ENCODE assay signal across 13 mouse cellular contexts in genomic region chr4:88515250-88515649, GRCm38 (mm10). TPM values are rescaled to one million over a fixed set of nuclear protein-coding genes. Genes with fewer than 3 reads are reported as not detected.
A peak's percentile ranks its signal among the peaks of the same experiment; 100 is the strongest.
DNase-seq lines count a peak whose midpoint lies in the region; ATAC-seq lines count a peak whose summit lies in the region.
"Had no signal": no experiment of that assay in that cellular context is flagged by ENCODE, and none has a peak within 500 bp of the region (broad histone marks: within the 10 kb centered on the region; RNA-seq: fewer than 3 reads in every experiment).

No protein-coding gene starts in this region.

- peak overlapping the region; percentile 63 for H3K4me2 ChIP-seq in heart, embryonic 12.5 days
- peak overlapping the region; percentile 51 for H3K4me2 ChIP-seq in lung, embryonic 16.5 days (ENCODE audit: low read depth, low read length)
- 0 out of 2 replicates have a peak overlapping the region, but pooled peaks have one; percentile 26 for H3K4me2 ChIP-seq in intestine, embryonic 15.5 days (replicated peaks)
- H3K4me2 ChIP-seq in stomach, embryonic 16.5 days (ENCODE audit: low read depth, low read length), result peak overlapping the region; percentile 46
- H3K4me2 ChIP-seq: hindbrain, embryonic 14.5 days had no signal

- no peaks in the 10 kb centered on the region for H3K9me3 ChIP-seq in heart, embryonic 12.5 days (replicated peaks)
- H3K9me3 ChIP-seq in lung, embryonic 16.5 days (ENCODE audit: control insufficient read depth, low read length), result no peaks in the 10 kb centered on the region
- no peaks in the 10 kb centered on the region for H3K9me3 ChIP-seq in intestine, embryonic 15.5 days
- H3K9me3 ChIP-seq in stomach, embryonic 16.5 days (replicated peaks; ENCODE audit: control insufficient read depth, low read length), result no peaks in the 10 kb centered on the region

- no peak for ATAC-seq in heart, embryonic 12.5 days (ENCODE audit: insufficient number of reproducible peaks, low FRiP score)
- no peak for ATAC-seq in lung, embryonic 16.5 days (ENCODE audit: low read depth)
- ATAC-seq in intestine, embryonic 15.5 days, result no peak
- ATAC-seq in stomach, embryonic 16.5 days (ENCODE audit: insufficient read depth, low FRiP score), result no peak

- no peak overlapping the region for H3K9ac ChIP-seq in heart, embryonic 12.5 days
- H3K9ac ChIP-seq in lung, embryonic 16.5 days (ENCODE audit: low read length), result no peak overlapping the region
- no peak overlapping the region for H3K9ac ChIP-seq in intestine, embryonic 15.5 days
- H3K9ac ChIP-seq in stomach, embryonic 16.5 days (ENCODE audit: low read length), result no peak overlapping the region
- H3K9ac ChIP-seq: hindbrain, embryonic 14.5 days had no signal

- H3K27me3 ChIP-seq in heart, embryonic 12.5 days (replicated peaks), result no peaks in the 10 kb centered on the region
- H3K27me3 ChIP-seq in lung, embryonic 16.5 days (ENCODE audit: control insufficient read depth, insufficient read depth, low read depth, low read length), result no peaks in the 10 kb centered on the region
- no peaks in the 10 kb centered on the region for H3K27me3 ChIP-seq in intestine, embryonic 15.5 days (replicated peaks)
- no peaks in the 10 kb centered on the region for H3K27me3 ChIP-seq in stomach, embryonic 16.5 days (ENCODE audit: control insufficient read depth, insufficient read depth, low read length)

- intact Hi-C loops in heart, postnatal 14 days (cut with DNase I), result loop anchor here (10.0 kb wide), 1 partner anchor 160 kb away; no protein-coding TSS in a partner anchor

- H3K4me1 ChIP-seq in heart, embryonic 12.5 days (replicated peaks), result peaks cover 27% of the 10 kb centered on the region
- H3K4me1 ChIP-seq in lung, embryonic 16.5 days (replicated peaks; ENCODE audit: control insufficient read depth, insufficient read depth, low read length), result peaks cover 6% of the 10 kb centered on the region
- peaks cover 6% of the 10 kb centered on the region for H3K4me1 ChIP-seq in intestine, embryonic 15.5 days (replicated peaks)
- peaks cover 4% of the 10 kb centered on the region; the same call in 1 of the 2 replicates for H3K4me1 ChIP-seq in stomach, embryonic 16.5 days (ENCODE audit: control insufficient read depth, insufficient read depth, low read length)

- H3K36me3 ChIP-seq in heart, embryonic 12.5 days, result no peaks in the 10 kb centered on the region
- no peaks in the 10 kb centered on the region for H3K36me3 ChIP-seq in lung, embryonic 16.5 days (ENCODE audit: control insufficient read depth, insufficient read depth, low read length)
- H3K36me3 ChIP-seq in intestine, embryonic 15.5 days, result no peaks in the 10 kb centered on the region
- H3K36me3 ChIP-seq in stomach, embryonic 16.5 days (ENCODE audit: control insufficient read depth, insufficient read depth, low read length), result no peaks in the 10 kb centered on the region

- peak overlapping the region; percentile 28; the same call in 1 of the 2 replicates for H3K4me3 ChIP-seq in heart, embryonic 12.5 days
- peak overlapping the region; percentile 23; the same call in 1 of the 2 replicates for H3K4me3 ChIP-seq in lung, embryonic 16.5 days (ENCODE audit: low read length)
- H3K4me3 ChIP-seq in intestine, embryonic 15.5 days (replicated peaks), result no peak overlapping the region
- H3K4me3 ChIP-seq in stomach, embryonic 16.5 days (replicated peaks; ENCODE audit: low read length), result 0 out of 2 replicates have a peak overlapping the region, but pooled peaks have one; percentile 17

- H3K27ac ChIP-seq in heart, embryonic 12.5 days (ENCODE audit: poor library complexity, severe bottlenecking), result peak overlapping the region; percentile 89
- peak overlapping the region; percentile 57; the same call in 1 of the 2 replicates for H3K27ac ChIP-seq in lung, embryonic 16.5 days (ENCODE audit: low read length)
- no peak overlapping the region for H3K27ac ChIP-seq in intestine, embryonic 15.5 days
- H3K27ac ChIP-seq in stomach, embryonic 16.5 days (ENCODE audit: low read length), result no peak overlapping the region; the same call in 1 of the 2 replicates
- H3K27ac ChIP-seq: hindbrain, embryonic 14.5 days had no signal

- 48% methylated on average over 2 of the region's 2 CpGs for WGBS in heart, embryonic 12.5 days
- WGBS in lung, embryonic 16.5 days, result 24% methylated on average over 2 of the region's 2 CpGs
- 52% methylated on average over 2 of the region's 2 CpGs for WGBS in intestine, embryonic 15.5 days
- WGBS in stomach, embryonic 16.5 days, result 40% methylated on average over 2 of the region's 2 CpGs

- DNase-seq in heart, postnatal 14 days, result no peak
- no peak for DNase-seq in lung, postnatal 25 days (ENCODE audit: low spot score)
- no peak for DNase-seq in layer of hippocampus, adult 9-11 months
- no peak for DNase-seq in urinary bladder, postnatal 14 days (ENCODE audit: low spot score)
- DNase-seq: right cerebral cortex, postnatal 25 days had no signal

RNA-seq across cellular contexts. Expression of gene Ifnb1, which starts 7.3 kb away (rescaled TPM):
- not detected in 2 replicates for polyA plus RNA-seq in heart, embryonic 12.5 days (2016; fragmentation: Nextera tagmentation; extraction: Ambion mirVana)
- total RNA-seq in heart, postnatal 14 days (2021), result not detected
- polyA plus RNA-seq in lung, embryonic 16.5 days (2015; fragmentation: Nextera tagmentation; extraction: Ambion mirVana), result not detected in 2 replicates
- polyA plus RNA-seq in intestine, embryonic 15.5 days (2015; fragmentation: Nextera tagmentation; extraction: Ambion mirVana), result not detected in 2 replicates
- not detected in 2 replicates for polyA plus RNA-seq in stomach, embryonic 16.5 days (2015; fragmentation: Nextera tagmentation; extraction: Ambion mirVana)
- total RNA-seq: adrenal gland, adult 8-10 months; left cerebral cortex, postnatal 25 days; neutrophil, adult 5-6 weeks had no signal
- polyA plus RNA-seq: hindbrain, embryonic 14.5 days had no signal

RNA-seq across cellular contexts. Expression of gene Ifna15, which starts 42.8 kb away (rescaled TPM):
- polyA plus RNA-seq in heart, embryonic 12.5 days (2016; fragmentation: Nextera tagmentation; extraction: Ambion mirVana), result not detected in 2 replicates
- not detected for total RNA-seq in heart, postnatal 14 days (2021)
- polyA plus RNA-seq in lung, embryonic 16.5 days (2015; fragmentation: Nextera tagmentation; extraction: Ambion mirVana), result not detected in 2 replicates
- not detected in 2 replicates for polyA plus RNA-seq in intestine, embryonic 15.5 days (2015; fragmentation: Nextera tagmentation; extraction: Ambion mirVana)
- not detected in 2 replicates for polyA plus RNA-seq in stomach, embryonic 16.5 days (2015; fragmentation: Nextera tagmentation; extraction: Ambion mirVana)
- total RNA-seq: adrenal gland, adult 8-10 months; left cerebral cortex, postnatal 25 days; neutrophil, adult 5-6 weeks had no signal
- polyA plus RNA-seq: hindbrain, embryonic 14.5 days had no signal

RNA-seq across cellular contexts. Expression of gene Ifna14, which starts 56.3 kb away (rescaled TPM):
- not detected in 2 replicates for polyA plus RNA-seq in heart, embryonic 12.5 days (2016; fragmentation: Nextera tagmentation; extraction: Ambion mirVana)
- total RNA-seq in heart, postnatal 14 days (2021), result not detected
- polyA plus RNA-seq in lung, embryonic 16.5 days (2015; fragmentation: Nextera tagmentation; extraction: Ambion mirVana), result not detected in 2 replicates
- polyA plus RNA-seq in intestine, embryonic 15.5 days (2015; fragmentation: Nextera tagmentation; extraction: Ambion mirVana), result not detected in 2 replicates
- polyA plus RNA-seq in stomach, embryonic 16.5 days (2015; fragmentation: Nextera tagmentation; extraction: Ambion mirVana), result not detected in 2 replicates
- total RNA-seq: adrenal gland, adult 8-10 months; left cerebral cortex, postnatal 25 days; neutrophil, adult 5-6 weeks had no signal
- polyA plus RNA-seq: hindbrain, embryonic 14.5 days had no signal

Comparison
In these comparisons a context has a peak if more than half of its experiments do, and no peak if none do; other contexts are left out.
1. H3K27ac ChIP-seq: peak in heart, embryonic 12.5 days (single experiment) and lung, embryonic 16.5 days (single experiment); none in intestine, embryonic 15.5 days (single experiment) and stomach, embryonic 16.5 days (single experiment).
2. Peak in every context shown above with its lines, with median percentiles within 50 percentile points of each other: H3K4me2 ChIP-seq.